Mouse (Mus musculus): ENCODE results near the gene Ccdc120.
A peak's percentile ranks its signal among the peaks of the same experiment; 100 is the strongest.
"Not testable (repeated sequence)": the region's sequence is repeated elsewhere in the genome, so short reads cannot be mapped to it uniquely, and the experiment has no call there.

The Ccdc120 gene

GRCm38 (mm10) chrX:7753627-7754026 is 2.9 kb upstream of the Ccdc120 start:
- DNase-seq (ENCODE audit: inconsistent ontology term), result not testable (repeated sequence)

- no peak for DNase-seq (ENCODE audit: inconsistent ontology term)
These were observed 5.3 kb downstream of the Ccdc120 start for GRCm38 (mm10) chrX:7745429-7745828.

- DNase-seq (ENCODE audit: inconsistent ontology term), result no peak
These were observed 5.8 kb downstream of the Ccdc120 start for GRCm38 (mm10) chrX:7744940-7745339.

- DNase-seq (ENCODE audit: inconsistent ontology term), result no peak
These were observed 7.2 kb downstream of the Ccdc120 start for GRCm38 (mm10) chrX:7743470-7743869.

- no peak for DNase-seq (ENCODE audit: inconsistent ontology term)
These were observed 9.6 kb downstream of the Ccdc120 start for GRCm38 (mm10) chrX:7741103-7741502.

GRCm38 (mm10) chrX:7740082-7740819 is 10.5 kb downstream of the Ccdc120 start:
- no peak for DNase-seq (ENCODE audit: inconsistent ontology term)

- DNase-seq (ENCODE audit: inconsistent ontology term), result no peak
These were observed 11.2 kb downstream of the Ccdc120 start for GRCm38 (mm10) chrX:7739336-7740081.

- peak; percentile 56 for DNase-seq (ENCODE audit: inconsistent ontology term)
These were observed 17.0 kb downstream of the Ccdc120 start for GRCm38 (mm10) chrX:7733571-7734156.

GRCm38 (mm10) chrX:7728922-7729265 is 21.8 kb downstream of the Ccdc120 start:
- no peak for DNase-seq (ENCODE audit: inconsistent ontology term)

- DNase-seq (ENCODE audit: inconsistent ontology term), result peak; percentile 75
These were observed 22.3 kb downstream of the Ccdc120 start, which contains the start of gene Praf2 for GRCm38 (mm10) chrX:7728215-7728921. Gene Praf2 (plus strand): TSS chrX:7728439.

- no peak for DNase-seq (ENCODE audit: inconsistent ontology term)
These were observed 23.5 kb downstream of the Ccdc120 start for GRCm38 (mm10) chrX:7727176-7727575.

GRCm38 (mm10) chrX:7725841-7726240 is 24.9 kb downstream of the Ccdc120 start:
- DNase-seq (ENCODE audit: inconsistent ontology term), result no peak

- DNase-seq (ENCODE audit: inconsistent ontology term), result no peak
These were observed 26.6 kb downstream of the Ccdc120 start for GRCm38 (mm10) chrX:7724135-7724534.

GRCm38 (mm10) chrX:7722691-7723090 is 28.0 kb downstream of the Ccdc120 start:
- no peak for DNase-seq (ENCODE audit: inconsistent ontology term)

GRCm38 (mm10) chrX:7722282-7722611 is 28.5 kb downstream of the Ccdc120 start:
- DNase-seq (ENCODE audit: inconsistent ontology term), result no peak

GRCm38 (mm10) chrX:7721514-7722281 is 29.0 kb downstream of the Ccdc120 start, which contains the start of gene Gm45208:
Gene Gm45208 (plus strand): TSS chrX:7722245.
- DNase-seq (ENCODE audit: inconsistent ontology term), result peak; percentile 82

- DNase-seq (ENCODE audit: inconsistent ontology term), result not testable (repeated sequence)
These were observed 34.6 kb downstream of the Ccdc120 start for GRCm38 (mm10) chrX:7716058-7716457.

GRCm38 (mm10) chrX:7714135-7714899 is 36.4 kb downstream of the Ccdc120 start, which contains the start of gene Wdr45:
Gene Wdr45 (plus strand): TSS chrX:7714333.
- peak; percentile 93 for DNase-seq (ENCODE audit: inconsistent ontology term)

GRCm38 (mm10) chrX:7713764-7714134 is 37.0 kb downstream of the Ccdc120 start:
- not testable (repeated sequence) for DNase-seq (ENCODE audit: inconsistent ontology term)

- DNase-seq (ENCODE audit: inconsistent ontology term), result peak; percentile 84
These were observed 53.7 kb downstream of the Ccdc120 start, which contains the start of gene Gpkow for GRCm38 (mm10) chrX:7696954-7697381. Gene Gpkow (plus strand): TSS chrX:7697131.
